Mouse (Mus musculus) hindbrain, embryonic 11.5 days (tissue): ENCODE data around the gene Sec14l5. TPM values are rescaled to one million over a fixed set of nuclear protein-coding genes. Genes with fewer than 3 reads are reported as not detected.
A peak's percentile ranks its signal among the peaks of the same experiment; 100 is the strongest.

ENCODE experiments used
- ATAC-seq: fragments of 200-750 bp; cut with Nextera tagmentation; 2 replicates; pipeline ENCODE4 v1.8.0; 2017; ENCODE audit warnings: mild to moderate bottlenecking, moderate TSS enrichment, moderate library complexity; ENCODE audit not compliant: low FRiP score
- DNase-seq: peaks from one replicate; pipeline ENCODE4 v3.0.0-alpha.2; 2015; ENCODE audit warnings: low spot score
- H3K27ac ChIP-seq: fragments of 300-500 bp; sonication (generic); 2 replicates; pipeline ENCODE4 v1.5.1; 2014; ENCODE audit warnings: mild to moderate bottlenecking, low read depth, low read length
- H3K27me3 ChIP-seq: fragments of 300-500 bp; sonication (generic); 2 replicates; pipeline ENCODE4 v1.6.1; 2014; ENCODE audit warnings: mild to moderate bottlenecking, low read length, moderate library complexity, mixed read lengths; ENCODE audit not compliant: control insufficient read depth, insufficient read depth
- H3K36me3 ChIP-seq: fragments of 300-500 bp; sonication (generic); 2 replicates; pipeline ENCODE4 v1.6.1; 2014; ENCODE audit warnings: mild to moderate bottlenecking, low read length, moderate library complexity, mixed read lengths; ENCODE audit not compliant: control insufficient read depth, insufficient read depth
- H3K4me1 ChIP-seq: fragments of 300-500 bp; sonication (generic); replicated peaks from 2 replicates; pipeline ENCODE4 v1.6.1; 2014; ENCODE audit warnings: low read length, mixed read lengths; ENCODE audit not compliant: control insufficient read depth, insufficient read depth
- H3K4me2 ChIP-seq: fragments of 300-500 bp; sonication (generic); replicated peaks from 2 replicates; pipeline ENCODE4 v1.6.1; 2014; ENCODE audit warnings: mild to moderate bottlenecking, low read depth, low read length
- H3K4me3 ChIP-seq: fragments of 300-500 bp; sonication (generic); 2 replicates; pipeline ENCODE4 v1.5.1; 2014; ENCODE audit warnings: low read depth, low read length
- H3K9ac ChIP-seq: fragments of 300-500 bp; sonication (generic); 2 replicates; pipeline ENCODE4 v1.6.1; 2014; ENCODE audit warnings: low read depth, low read length
- H3K9me3 ChIP-seq: fragments of 300-500 bp; sonication (generic); 2 replicates; pipeline ENCODE4 v1.6.1; 2016; ENCODE audit warnings: low read length; ENCODE audit not compliant: control insufficient read depth
- WGBS: fragments of 180-500 bp; shearing (Covaris S2); extraction: QIAGEN DNeasy Blood & Tissue Kit; methylation state at CpG from one replicate; pipeline ENCODE4 v1.1.7; 2014; 5-methylcytosine and 5-hydroxymethylcytosine counted together
- polyA plus RNA-seq: library from polyadenylated mRNA; unstranded; fragments of >200 nt; fragmentation: Nextera tagmentation; extraction: Ambion mirVana; gene quantifications from 2 replicates; pipeline ENCODE4 v1.2.1, GENCODE M21; 2014

Gene Sec14l5
- polyA plus RNA-seq, 1 experiment from 2014 or later, result 0.62 TPM

- 0 out of 2 replicates have a peak within 1 kb of the TSS, but pooled peaks have one; percentile 0 for H3K27ac ChIP-seq
- no peaks in the 10 kb centered on the region for H3K4me1 ChIP-seq
- H3K9me3 ChIP-seq, result no peaks in the 10 kb centered on the region
- H3K9ac ChIP-seq, result peak within 1 kb of the TSS; percentile 87
- WGBS, result 2% methylated on average over 47 of the region's 47 CpGs
- no peaks in the 10 kb centered on the region for H3K36me3 ChIP-seq
- H3K4me2 ChIP-seq, result peak within 1 kb of the TSS; percentile 50
- ATAC-seq, result peak; percentile 97
- H3K4me3 ChIP-seq, result peak within 1 kb of the TSS; percentile 84
- peak; percentile 94 for DNase-seq
- no peaks in the 10 kb centered on the region for H3K27me3 ChIP-seq
These were observed 86.8 kb downstream of the Sec14l5 start, which contains the start of gene Alg1 for GRCm38 (mm10) chr16:5233418-5234313. TSS of gene Alg1 (plus strand) at chr16:5233621.

Other genes with a start within 250 kb of the Sec14l5 start
- gene Nudt16l1, start 208.3 kb upstream of the Sec14l5 start, polyA plus RNA-seq, result 131 and 138 TPM in 2 replicates
- gene Anks3, start 182.9 kb upstream of the Sec14l5 start, polyA plus RNA-seq, result 41.1 and 46.6 TPM in 2 replicates
- gene Sept12, start 149.3 kb upstream of the Sec14l5 start, polyA plus RNA-seq, result not detected in 2 replicates
- 3.5 and 4.5 TPM in 2 replicates for gene Smim22, start 139.8 kb upstream of the Sec14l5 start, polyA plus RNA-seq
- 74.1 and 84.9 TPM in 2 replicates for gene Rogdi, start 133.6 kb upstream of the Sec14l5 start, polyA plus RNA-seq
- gene Glyr1, start 97.2 kb upstream of the Sec14l5 start, polyA plus RNA-seq, result 112 and 168 TPM in 2 replicates
- 23.4 and 25.1 TPM in 2 replicates for gene Ubn1, start 97.1 kb upstream of the Sec14l5 start, polyA plus RNA-seq
- 0.81 and 1.2 TPM in 2 replicates for gene Ppl, start 14.7 kb upstream of the Sec14l5 start, polyA plus RNA-seq
- 9.8 and 10.4 TPM in 2 replicates for gene Nagpa, start 56.9 kb downstream of the Sec14l5 start, polyA plus RNA-seq
- 5.3 and 7.0 TPM in 2 replicates for gene AU021092, start 75.2 kb downstream of the Sec14l5 start, polyA plus RNA-seq
- gene Alg1, start 86.5 kb downstream of the Sec14l5 start, polyA plus RNA-seq, result 25.5 and 28.1 TPM in 2 replicates
- 13.0 and 14.5 TPM in 2 replicates for gene Eef2kmt, start 108.9 kb downstream of the Sec14l5 start, polyA plus RNA-seq